Mouse (Mus musculus) layer of hippocampus, adult 8-10 months (tissue): ENCODE data around the gene Cd209f. TPM values are rescaled to one million over a fixed set of nuclear protein-coding genes. Genes with fewer than 3 reads are reported as not detected.
"Not testable (repeated sequence)": the region's sequence is repeated elsewhere in the genome, so short reads cannot be mapped to it uniquely, and the experiment has no call there.

Source experiments
- DNase-seq, 2 experiments: peaks; one replicate each; pipeline ENCODE4 v3.0.0; 2022; ENCODE audit warnings: low spot score in 2 of 2
- total RNA-seq, 4 experiments: library from RNA; stranded (reverse); gene quantifications; 2 replicates each; pipeline ENCODE4 v1.2.4; 2022

Cd209f gene
- under 1 TPM in 3 of 4 experiments, not detected in 1; 0.30 to 0.89 (median 0.37) TPM for total RNA-seq

DNA sequence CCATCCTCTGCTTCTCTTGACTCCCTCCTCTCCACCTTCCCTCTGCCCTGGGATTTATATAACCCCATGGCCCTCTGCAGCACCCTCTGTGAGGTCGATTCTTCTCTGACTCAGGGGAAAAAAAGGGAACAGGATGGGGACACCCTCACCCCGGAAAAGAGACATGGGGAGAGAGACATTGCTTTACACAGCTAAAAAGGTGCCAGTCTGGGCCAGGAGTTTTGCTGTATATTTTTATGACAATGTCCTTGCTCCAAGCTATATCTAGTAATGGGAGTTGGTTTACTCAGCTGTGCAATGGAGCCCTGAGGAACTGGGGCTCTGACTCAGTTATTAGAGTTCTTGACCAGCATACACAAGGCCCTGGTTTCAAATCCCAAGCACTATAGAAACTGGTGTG, at the start of gene Cd209f:
Gene Cd209f (minus strand): TSS at position 101 of the 400 bp plus-strand sequence.
- not testable (repeated sequence) for DNase-seq

DNA sequence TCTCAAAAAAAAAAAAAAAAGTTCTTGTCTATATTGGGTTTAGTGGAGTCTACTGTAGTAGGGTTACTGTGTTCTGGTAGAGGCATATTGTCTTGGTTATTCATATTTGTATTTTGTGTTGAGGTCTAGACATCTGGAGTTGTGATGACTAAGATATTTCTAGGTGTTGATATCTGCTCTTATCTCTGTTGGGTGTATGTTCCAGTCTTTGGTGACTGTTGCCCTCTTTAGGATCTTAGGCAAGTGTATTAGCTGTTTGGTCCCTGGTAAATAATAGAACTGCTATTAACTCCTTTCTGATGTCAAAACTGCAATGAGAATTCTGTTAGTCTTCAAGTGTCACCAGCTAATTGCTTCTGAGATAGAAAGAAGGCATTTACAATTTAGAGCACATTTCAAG, 49.2 kb upstream of the Cd209f start:
- no peak for DNase-seq

DNA sequence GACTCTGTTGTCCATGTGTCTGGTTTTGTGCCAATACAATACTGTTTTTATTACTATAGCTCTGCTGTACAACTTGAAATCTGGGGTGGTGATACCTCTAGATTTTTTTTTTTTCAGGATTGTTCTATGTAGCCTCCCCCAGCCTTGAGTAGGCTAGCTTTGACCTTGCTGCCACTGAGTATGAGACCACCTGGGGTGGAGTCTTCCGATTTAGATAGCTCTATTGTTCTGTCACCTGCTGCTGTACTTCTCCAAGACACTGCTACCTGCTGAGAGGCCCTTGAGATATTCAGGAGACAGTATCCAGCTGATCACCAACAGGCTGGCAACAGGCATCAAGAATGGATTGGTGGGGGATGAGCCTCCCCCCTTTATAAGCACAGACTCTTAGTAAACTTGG, 41.6 kb upstream of the Cd209f start:
- DNase-seq = no peak

DNA sequence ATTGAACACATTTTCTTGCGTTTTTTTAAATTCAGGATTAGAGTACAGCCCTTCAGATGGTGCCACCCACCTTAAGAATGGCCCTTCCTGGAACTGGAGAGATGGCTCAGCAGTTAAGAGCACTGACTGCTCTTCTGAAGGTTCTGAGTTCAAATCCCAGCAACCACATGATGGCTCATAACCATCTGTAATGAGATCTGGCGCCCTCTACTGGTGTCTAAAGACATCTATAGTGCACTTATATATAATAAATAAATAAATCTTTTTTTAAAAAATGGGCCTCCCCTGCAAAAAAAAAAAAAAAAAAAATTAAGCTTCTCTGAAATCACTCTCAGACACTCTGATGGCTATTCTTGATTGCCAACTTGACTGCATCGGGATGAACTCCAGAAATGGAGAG, 36.1 kb upstream of the Cd209f start:
- DNase-seq = no peak

DNA sequence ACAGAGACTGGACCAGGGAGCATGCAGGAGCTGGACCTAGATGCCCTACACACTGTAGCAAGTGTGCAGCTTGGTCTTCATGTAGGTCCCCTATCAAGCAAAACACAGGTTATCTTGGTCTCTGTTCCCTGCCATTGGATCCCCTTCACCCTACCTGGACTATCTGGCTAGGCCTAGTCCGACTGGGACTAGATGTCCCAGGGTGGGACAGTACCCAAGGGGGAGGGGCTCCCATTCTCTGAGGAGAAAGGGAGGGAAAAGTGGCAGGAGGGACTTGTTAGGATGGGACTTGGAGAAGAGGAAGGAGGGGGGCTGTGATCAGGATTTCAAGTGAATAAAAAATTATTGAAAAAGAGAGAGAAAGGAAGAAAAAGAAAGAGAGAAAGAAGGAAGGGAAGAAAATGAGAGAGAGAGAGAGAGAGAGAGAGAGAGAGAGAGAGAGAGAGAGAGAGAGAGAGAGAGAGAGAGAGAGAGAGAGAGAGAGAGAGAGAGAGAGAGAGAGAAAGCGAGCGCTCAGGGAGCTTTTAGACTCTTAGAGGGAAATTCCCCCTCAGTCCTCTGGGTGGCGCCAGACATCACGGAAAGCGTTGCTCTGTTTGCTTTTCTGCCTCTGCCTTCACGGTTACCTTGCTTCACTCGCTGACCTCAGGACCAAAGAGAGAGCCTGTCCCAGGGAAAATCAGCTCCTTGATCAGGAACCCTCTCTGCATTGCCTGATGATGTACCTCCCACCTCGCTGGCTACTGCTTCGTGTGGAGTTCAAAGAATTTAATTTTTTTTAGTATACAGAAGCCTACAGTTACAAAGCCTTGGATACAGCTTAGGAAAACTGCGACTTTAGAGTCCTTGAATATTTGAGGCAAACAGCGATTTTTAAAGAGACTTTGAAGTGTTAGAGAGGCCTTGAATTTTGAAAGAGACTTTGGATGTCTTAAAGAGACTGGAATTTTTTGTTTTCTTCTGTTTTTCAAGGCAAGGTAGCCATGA, 34.3 kb upstream of the Cd209f start:
- DNase-seq = peak; percentile 33 to 74

DNA sequence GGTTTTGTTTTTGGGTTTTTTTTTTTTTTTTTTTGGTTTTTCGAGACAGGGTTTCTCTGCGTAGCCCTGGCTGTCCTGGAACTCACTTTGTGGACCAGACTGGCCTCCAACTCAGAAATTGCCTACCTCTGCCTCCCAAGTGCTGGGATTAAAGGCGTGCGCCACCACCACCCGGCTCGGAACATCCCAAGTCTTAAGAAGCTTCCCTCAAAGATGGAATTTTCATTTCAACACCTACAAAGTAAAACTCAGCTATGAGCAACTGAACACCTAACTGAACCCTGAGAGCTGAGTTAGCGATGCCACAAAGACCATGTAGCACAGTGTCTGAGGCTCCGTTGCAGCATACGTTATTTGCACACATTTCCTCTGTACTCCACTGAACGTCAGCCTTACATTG, 28.2 kb upstream of the Cd209f start, which contains the start of gene Cd209g:
Gene Cd209g (plus strand): TSS at position 301 of the 400 bp plus-strand sequence.
- DNase-seq = no peak

DNA sequence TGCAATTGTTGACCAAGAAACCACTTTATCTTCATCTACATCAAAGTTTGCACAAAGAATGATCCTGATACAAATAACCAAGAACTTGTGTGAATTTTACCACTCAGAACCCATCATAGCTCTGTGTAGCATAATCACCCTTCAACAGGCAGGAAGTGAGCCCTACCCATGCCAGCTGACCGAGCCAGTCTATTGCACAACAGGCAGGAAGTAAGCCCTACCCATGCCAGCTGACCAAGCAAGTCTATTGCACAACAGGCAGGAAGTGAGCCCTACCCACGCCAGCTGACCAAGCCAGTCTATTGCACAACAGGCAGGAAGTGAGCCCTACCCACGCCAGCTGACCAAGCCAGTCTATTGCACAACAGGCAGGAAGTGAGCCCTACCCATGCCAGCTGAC, 17.1 kb downstream of the Cd209f start:
- not testable (repeated sequence) for DNase-seq

DNA sequence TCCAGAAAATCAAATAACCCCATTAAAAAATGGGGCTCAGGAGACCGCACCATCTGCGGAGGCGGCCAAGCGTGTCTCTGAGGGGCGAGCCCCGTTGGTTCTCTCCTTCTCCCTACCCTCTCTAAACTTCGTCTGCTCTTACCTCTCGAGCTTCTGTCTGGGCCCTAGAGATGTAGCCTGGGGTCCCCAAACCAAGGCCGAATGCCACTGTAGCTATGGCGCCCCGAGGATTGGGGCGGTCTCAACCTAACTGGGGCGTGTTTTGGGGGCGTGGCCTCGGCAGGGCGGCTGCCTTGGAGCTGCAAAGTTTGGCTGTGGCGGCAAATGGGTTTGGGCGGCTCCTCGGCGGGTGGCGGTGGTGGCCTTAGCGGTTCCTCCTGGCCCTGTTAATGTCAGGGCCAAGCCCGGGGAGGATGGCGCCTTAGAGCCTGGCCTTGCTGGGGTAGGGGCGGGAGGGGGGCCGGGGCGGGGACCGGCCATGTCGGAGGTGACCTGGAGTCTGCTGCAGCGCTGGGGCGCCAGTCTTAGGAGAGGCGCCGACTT, 18.4 kb downstream of the Cd209f start:
- DNase-seq = not testable (repeated sequence)

Other genes with a start within 250 kb of the Cd209f start
- gene Cd209d, start 227.3 kb downstream of the Cd209f start, total RNA-seq = not detected
- 1 to 10 TPM in 1 of 4 experiments, under 1 TPM in 3; 0.33 to 1.2 (median 0.62) TPM for gene Cd209b, start 179.0 kb downstream of the Cd209f start, total RNA-seq
- gene Cd209c, start 151.1 kb downstream of the Cd209f start, total RNA-seq = under 1 TPM in 3 of 4 experiments, not detected in 1; 0.31 to 0.47 (median 0.43) TPM
- gene Cd209g, start 28.3 kb upstream of the Cd209f start, total RNA-seq = under 1 TPM in 1 of 4 experiments, not detected in 3; 0.65 TPM
- 100 to 1,000 TPM in 2 of 4 experiments, 10 to 100 TPM in 2; 90.2 to 127 (median 105) TPM for gene Evi5l, start 60.7 kb upstream of the Cd209f start, total RNA-seq
- 10 to 100 TPM; 34.9 to 44.0 (median 40.0) TPM for gene Prr36, start 111.6 kb upstream of the Cd209f start, total RNA-seq
- under 1 TPM in 2 of 4 experiments, not detected in 2; 0.11 to 0.16 TPM for gene Lrrc8e, start 121.0 kb upstream of the Cd209f start, total RNA-seq
- 100 to 1,000 TPM in 3 of 4 experiments, 10 to 100 TPM in 1; 99.3 to 117 (median 110) TPM for gene Map2k7, start 132.9 kb upstream of the Cd209f start, total RNA-seq
- gene Gm49320, start 133.0 kb upstream of the Cd209f start, total RNA-seq = 1 to 10 TPM; 2.0 to 2.8 (median 2.3) TPM
- gene Tgfbr3l, start 142.4 kb upstream of the Cd209f start, total RNA-seq = 10 to 100 TPM; 12.8 to 19.2 (median 16.5) TPM
- gene Snapc2, start 147.2 kb upstream of the Cd209f start, total RNA-seq = 10 to 100 TPM; 27.5 to 36.9 (median 32.2) TPM
- gene Ctxn1, start 153.4 kb upstream of the Cd209f start, total RNA-seq = 100 to 1,000 TPM; 421 to 475 (median 460) TPM
- 10 to 100 TPM; 65.1 to 80.9 (median 70.8) TPM for gene Timm44, start 170.1 kb upstream of the Cd209f start, total RNA-seq
- 10 to 100 TPM; 21.2 to 31.6 (median 24.3) TPM for gene Ccl25, start 219.4 kb upstream of the Cd209f start, total RNA-seq
- gene Elavl1, start 219.6 kb upstream of the Cd209f start, total RNA-seq = 10 to 100 TPM; 69.3 to 80.9 (median 76.7) TPM